Mouse (Mus musculus) left cerebral cortex, adult 2 months (tissue): ENCODE measurements around the gene Hspb3. TPM values are rescaled to one million over a fixed set of nuclear protein-coding genes. Genes with fewer than 3 reads are reported as not detected.

Experiments used
- DNase-seq, 2 experiments: peaks; one replicate each; pipeline ENCODE4 v3.0.0; 2021 to 2022; ENCODE audit warnings: low spot score in 2 of 2, mixed read lengths in 1 of 2; ENCODE audit errors: extremely low spot score in 1 of 2
- H3K27ac ChIP-seq: fragments of 200-600 bp; 2 replicates; pipeline ENCODE4 v1.8.1; 2022
- H3K4me3 ChIP-seq: fragments of 200-600 bp; 2 replicates; pipeline ENCODE4 v1.8.1; 2022
- CTCF ChIP-seq: fragments of 200-600 bp; IDR thresholded peaks from 2 replicates; pipeline ENCODE4 v1.8.1; 2022; ENCODE audit warnings: antibody characterized with exemption, mild to moderate bottlenecking, moderate library complexity
- intact Hi-C: fragments of 180-260 bp; cut with DNase I; formaldehyde crosslinking; loops from one replicate; pipeline ENCODE4 v1.15.1; 2025
- total RNA-seq, 2 experiments: library from RNA; stranded (reverse); gene quantifications; 2 replicates each; pipeline ENCODE4 v1.2.3; 2021

The Hspb3 gene
- total RNA-seq, 2 experiments from 2014 or later = 6.6 to 8.1 TPM

- peak overlapping the region; percentile 82 for H3K4me3 ChIP-seq
- DNase-seq = no peak
- no peak for TF ChIP-seq CTCF
- intact Hi-C loops = loop anchor here (2.0 to 5.0 kb wide), 5 partner anchors 27 to 568 kb away; partner anchors contain the start of gene Gpx8
- H3K27ac ChIP-seq = peak overlapping the region; percentile 96
Observed at GRCm38 (mm10) chr13:113615546-113615941, 47.9 kb downstream of the Hspb3 start.

GRCm38 (mm10) chr13:113614635-113615545 is 48.6 kb downstream of the Hspb3 start:
- no peak for TF ChIP-seq CTCF
- Histone ChIP-seq H3K27ac (peak overlapping the region; percentile 96), H3K4me3 (peak overlapping the region; percentile 82)
- DNase-seq = peak; percentile 54 to 74
- intact Hi-C loops = loop anchor here (2.0 to 5.0 kb wide), 5 partner anchors 26 to 568 kb away; partner anchors contain the start of gene Gpx8

GRCm38 (mm10) chr13:113613882-113614281 is 49.6 kb downstream of the Hspb3 start:
- H3K4me3 ChIP-seq = peak overlapping the region; percentile 82
- DNase-seq = no peak
- no peak for TF ChIP-seq CTCF
- H3K27ac ChIP-seq = peak overlapping the region; percentile 59
- intact Hi-C loops = loop anchor here (2.0 kb wide), 1 partner anchor 25 kb away; no protein-coding TSS in a partner anchor

GRCm38 (mm10) chr13:113613341-113613740 is 50.1 kb downstream of the Hspb3 start:
- no peak for TF ChIP-seq CTCF
- Histone ChIP-seq H3K4me3 (peak overlapping the region; percentile 82), H3K27ac (peak overlapping the region; percentile 59)
- intact Hi-C loops = no loop called here
- no peak for DNase-seq

Other genes starting within 250 kb of the Hspb3 start
- 10 to 100 TPM; 22.6 to 22.8 TPM for gene Snx18, start 45.1 kb downstream of the Hspb3 start, total RNA-seq
- 10 to 100 TPM; 34.2 to 35.5 TPM for gene Arl15, start 130.8 kb upstream of the Hspb3 start, total RNA-seq